Mouse (Mus musculus): ENCODE data around the gene Ppm1h. TPM values are rescaled to one million over a fixed set of nuclear protein-coding genes. Genes with fewer than 3 reads are reported as not detected.
A peak's percentile ranks its signal among the peaks of the same experiment; 100 is the strongest.
"Not testable (repeated sequence)": the region's sequence is repeated elsewhere in the genome, so short reads cannot be mapped to it uniquely, and the experiment has no call there.

The Ppm1h gene
- total RNA-seq, 2 experiments from 2014 or later: 2.9 to 14.8 TPM

DNA sequence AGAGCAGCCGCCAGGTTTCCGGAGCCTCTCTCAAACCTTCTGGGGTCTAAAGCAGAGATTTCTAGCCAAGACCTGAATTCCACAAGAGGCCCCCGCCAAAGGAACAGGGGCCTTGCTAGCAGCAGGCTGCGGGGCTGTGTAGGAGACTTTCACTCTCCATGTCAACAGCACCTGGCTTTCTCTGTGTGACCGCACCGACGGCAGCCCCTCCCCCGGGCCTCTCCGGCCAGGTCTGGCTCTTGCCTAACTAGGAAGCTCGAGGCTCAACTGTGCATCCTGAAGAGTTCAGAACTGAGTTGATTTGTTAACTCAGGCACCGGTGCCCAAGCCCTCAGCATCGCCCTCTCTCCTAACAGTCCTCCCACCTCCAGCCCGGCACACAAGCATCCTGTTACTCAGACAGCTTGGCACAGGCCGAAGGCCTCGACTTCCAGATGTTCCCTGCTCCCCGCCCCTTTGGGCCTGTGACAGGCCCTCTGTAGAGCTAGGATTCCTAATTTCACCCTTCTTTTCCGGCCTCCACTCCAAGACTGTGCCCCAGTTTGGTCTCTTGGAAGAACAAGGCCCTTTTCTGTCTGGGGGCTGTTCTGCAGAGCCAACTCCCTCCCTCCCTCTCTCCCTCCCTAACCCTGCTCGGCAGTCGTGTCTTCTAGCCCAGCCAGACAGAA is 234.3 kb downstream of the Ppm1h start:
- peak; percentile 19; the same call in 1 of the 2 replicates for ATAC-seq (replicated peaks; ENCODE audit: low FRiP score, poor library complexity, severe bottlenecking)

DNA sequence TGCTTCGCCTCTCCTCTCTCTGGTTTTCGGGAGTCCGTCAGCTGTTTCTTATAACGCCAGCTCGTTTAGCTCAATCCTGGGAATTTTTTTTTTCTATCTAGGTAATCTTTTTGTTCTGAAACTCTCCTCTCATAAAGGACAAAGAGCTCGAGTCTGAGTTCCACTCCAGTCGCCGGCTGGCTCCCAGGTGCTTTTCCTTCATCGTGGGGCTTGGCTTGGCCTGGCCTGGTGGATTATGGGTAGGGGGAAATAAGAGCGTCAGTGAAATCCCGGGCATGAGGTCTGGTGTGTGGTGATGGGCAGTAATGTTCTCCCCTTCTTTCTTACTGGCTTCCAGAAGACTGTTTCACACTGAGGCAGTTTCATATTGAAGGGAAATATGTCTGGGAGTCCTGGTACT is 234.8 kb downstream of the Ppm1h start:
- no peak for ATAC-seq (replicated peaks; ENCODE audit: low FRiP score, poor library complexity, severe bottlenecking)

DNA sequence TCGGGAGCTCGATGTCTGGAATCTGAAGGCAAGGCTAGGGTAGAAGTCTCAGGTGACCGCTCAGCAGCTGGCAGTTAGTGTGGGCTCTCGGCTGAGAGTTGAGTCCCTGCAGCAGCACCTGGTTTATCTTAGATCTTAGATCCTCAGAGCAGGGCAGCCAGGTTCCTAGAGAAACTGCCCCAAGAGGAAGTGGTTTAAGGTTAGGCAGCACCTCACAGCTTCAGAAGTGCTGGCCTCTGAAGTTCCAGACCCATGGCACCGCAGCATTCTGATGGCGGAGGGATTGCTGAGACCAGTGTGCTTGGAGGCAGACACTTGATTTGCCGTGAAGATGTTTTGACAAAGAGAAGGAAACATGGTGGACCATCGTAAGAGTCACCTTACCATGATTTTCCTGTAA is 237.3 kb downstream of the Ppm1h start:
- ATAC-seq (replicated peaks; ENCODE audit: low FRiP score, poor library complexity, severe bottlenecking): no peak

DNA sequence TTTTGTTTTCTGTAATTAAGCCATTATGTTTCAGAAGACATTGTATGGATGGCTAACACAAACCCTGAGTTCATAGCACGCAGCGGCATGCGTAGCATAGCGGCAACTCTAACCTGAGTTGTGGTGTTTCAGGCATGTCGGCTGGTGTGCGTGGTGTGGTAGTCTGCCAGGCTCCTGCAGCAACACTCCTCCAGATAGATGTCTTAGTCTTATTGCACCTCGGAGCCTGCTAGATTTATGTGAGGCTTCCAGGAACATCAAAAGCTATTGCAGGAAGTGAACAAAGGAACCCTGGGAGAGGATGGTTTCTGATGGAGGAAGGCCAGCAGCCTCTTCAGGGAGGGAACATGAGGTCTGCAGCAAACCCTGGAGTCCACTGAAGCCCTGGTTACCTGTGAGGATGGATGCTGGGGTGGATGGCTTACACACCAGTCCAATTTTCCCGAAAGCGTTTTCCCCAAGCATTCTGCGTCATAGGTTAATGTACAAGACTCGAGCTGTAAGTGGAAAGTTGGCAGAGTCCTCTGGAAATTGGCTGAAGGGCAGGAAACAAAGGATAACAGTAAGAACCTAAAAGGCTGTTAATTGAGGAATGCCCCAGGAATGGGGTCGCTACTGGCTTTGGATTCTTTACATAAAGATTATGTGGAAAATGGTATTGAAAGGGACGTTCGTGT is 239.2 kb downstream of the Ppm1h start:
- ATAC-seq (replicated peaks; ENCODE audit: low FRiP score, poor library complexity, severe bottlenecking): no peak

DNA sequence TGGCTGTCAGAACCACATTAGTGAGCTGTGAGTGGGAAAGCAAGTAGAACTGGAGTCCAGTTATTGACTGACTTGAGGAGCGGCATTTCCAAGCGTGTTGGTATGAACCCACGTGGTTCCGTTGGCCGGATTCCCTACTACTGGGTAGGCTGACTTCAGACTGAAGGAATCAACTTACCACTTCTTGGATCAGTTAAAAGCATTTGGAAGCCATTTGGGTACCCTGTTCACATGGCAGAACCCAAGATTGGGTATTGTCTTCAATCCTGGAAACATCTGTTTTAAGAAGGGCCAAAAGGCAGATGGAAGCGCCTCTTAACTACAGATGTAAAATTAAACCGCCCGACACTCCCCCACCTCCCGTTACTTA is 239.7 kb downstream of the Ppm1h start:
- no peak for ATAC-seq (replicated peaks; ENCODE audit: low FRiP score, poor library complexity, severe bottlenecking)

DNA sequence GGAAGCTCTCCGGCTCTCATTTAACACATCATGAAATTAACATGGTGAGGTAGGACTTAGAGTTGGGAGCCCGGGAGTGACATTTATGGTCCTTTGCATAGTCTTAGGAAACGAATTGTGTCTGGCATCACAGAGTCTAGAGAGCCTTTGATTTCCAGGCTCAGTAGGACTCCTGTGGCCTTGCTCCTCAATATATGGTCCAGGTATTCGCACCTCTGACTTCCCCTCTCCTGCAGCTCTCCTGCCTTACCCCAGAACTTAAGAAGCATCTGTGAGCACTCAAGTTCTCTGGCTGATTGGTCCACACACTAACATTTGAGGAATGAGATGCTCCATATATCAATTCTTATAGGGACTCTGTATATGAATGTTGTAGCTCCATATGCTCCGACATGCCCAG is 240.2 kb downstream of the Ppm1h start:
- ATAC-seq (replicated peaks; ENCODE audit: low FRiP score, poor library complexity, severe bottlenecking): no peak

DNA sequence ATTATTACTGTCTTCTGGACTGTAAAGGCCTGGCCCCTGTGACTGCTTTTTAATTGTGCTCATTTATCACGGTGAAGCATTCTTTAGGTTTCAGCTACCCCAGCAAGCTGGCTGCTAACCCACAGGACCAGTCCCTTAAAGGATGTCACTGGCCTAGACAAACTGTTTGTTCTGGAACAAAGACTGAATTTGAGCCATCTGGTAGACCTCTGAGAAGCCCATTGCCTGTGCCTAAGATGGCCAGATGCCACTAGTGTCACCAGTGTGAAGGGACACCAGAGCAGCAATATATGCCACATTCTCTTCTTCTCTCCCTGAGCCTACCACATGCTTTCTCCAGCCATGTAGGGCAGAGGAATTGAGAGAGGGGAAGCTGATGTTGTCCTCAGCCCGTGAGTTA is 240.9 kb downstream of the Ppm1h start:
- ATAC-seq (replicated peaks; ENCODE audit: low FRiP score, poor library complexity, severe bottlenecking): no peak

DNA sequence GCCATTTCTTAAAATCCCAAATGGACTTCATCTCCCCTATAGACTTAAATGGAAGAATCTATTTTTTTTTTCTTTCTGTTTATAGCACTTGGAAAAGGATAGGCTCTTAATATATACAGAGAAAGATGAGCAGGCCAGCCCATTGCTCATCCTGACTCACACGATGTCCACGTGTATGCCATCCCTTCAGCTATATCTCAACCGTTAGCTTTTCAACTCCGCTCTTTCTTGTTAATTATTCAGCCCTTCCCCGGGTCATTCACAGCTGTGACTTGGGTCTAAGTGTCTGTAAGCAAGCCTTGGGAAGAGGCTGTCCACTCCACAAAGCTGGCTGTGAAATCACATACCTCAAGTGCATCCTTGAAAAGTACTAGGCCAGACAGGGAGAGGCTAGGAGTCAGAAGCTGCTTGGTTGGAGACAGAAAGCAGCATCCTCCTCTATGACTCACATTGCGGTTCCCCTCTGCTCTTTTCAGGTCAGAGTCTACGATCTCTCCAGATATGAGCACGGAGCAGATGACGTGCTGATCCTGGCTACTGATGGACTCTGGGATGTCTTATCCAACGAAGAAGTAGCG is 241.7 kb downstream of the Ppm1h start:
- no peak for ATAC-seq (replicated peaks; ENCODE audit: low FRiP score, poor library complexity, severe bottlenecking)

DNA sequence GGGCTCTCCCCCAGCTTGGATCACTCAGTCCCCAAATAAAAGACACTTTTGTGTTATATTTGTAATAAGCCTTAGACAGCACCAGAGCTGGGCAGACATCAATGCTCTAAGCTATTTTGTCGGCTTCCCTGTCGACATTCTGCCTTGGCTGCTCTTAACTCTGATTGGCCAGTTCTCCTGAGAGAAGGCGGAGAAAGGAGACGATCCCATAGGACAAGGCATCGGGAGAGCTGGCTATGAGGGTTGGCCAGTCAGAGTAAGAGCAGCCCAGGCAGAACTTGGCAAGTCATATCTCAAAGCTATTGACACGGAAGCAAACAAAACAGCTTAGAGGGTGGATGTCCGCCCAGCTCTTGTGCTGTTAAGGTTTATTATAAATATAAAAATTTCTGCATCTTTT is 243.7 kb downstream of the Ppm1h start:
- ATAC-seq (replicated peaks; ENCODE audit: low FRiP score, poor library complexity, severe bottlenecking): no peak

DNA sequence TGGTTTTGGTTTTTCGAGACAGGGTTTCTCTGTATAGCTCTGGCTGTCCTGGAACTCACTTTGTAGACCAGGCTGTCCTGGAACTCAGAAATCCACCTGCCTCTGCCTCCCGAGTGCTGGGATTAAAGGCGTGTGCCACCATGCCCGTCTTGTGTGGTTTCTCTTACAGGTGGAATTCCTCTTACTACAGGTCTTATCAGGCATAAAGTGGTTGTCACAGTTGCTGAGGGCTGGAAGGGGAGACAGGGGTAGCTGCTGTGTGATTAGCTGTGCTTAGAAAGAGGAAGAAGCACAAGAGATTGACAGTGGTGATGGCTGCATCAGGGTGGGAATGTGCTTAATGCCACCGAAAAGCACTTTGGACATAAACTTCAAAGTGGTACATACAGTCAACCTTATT is 246.0 kb downstream of the Ppm1h start:
- ATAC-seq (replicated peaks; ENCODE audit: low FRiP score, poor library complexity, severe bottlenecking): not testable (repeated sequence)

DNA sequence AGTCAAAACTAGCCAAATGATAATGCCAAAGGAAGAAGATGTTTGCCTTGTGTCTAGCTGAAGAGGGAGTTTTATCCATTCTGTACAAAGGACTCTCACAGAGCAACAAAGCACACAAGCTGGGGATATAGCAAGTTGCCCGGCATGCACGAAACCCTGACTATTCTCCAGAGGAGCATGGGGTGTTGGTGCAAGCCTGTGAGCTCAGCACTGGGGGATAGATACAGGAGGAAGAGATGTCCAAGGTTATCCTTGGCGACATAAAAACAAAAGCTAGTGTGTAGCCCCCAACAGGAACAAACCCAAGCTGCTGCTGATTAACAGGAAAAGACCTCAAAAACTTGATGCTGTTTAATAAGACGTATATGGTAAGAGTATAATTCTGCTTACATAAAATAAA is 247.7 kb downstream of the Ppm1h start:
- no peak for ATAC-seq (replicated peaks; ENCODE audit: low FRiP score, poor library complexity, severe bottlenecking)

DNA sequence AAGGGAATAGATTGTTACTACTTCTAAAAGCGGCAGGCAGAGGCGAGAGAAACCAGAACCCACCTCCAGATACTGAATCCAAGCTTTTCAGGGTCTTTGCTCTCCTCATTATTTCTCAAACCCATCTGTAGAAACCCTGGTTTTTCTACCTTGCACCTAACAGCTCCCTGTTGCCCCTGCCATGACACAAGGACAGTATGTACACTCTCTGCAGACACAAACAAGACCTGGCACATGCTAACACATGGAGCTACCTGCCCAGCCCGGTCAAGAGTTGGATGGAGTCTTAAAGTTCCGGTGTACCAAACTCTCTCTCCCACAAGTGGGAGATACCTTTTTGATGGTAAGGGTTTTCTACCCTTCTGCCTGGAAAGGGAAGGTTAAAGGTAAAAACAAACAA is 252.0 kb downstream of the Ppm1h start:
- no peak for ATAC-seq (replicated peaks; ENCODE audit: low FRiP score, poor library complexity, severe bottlenecking)

DNA sequence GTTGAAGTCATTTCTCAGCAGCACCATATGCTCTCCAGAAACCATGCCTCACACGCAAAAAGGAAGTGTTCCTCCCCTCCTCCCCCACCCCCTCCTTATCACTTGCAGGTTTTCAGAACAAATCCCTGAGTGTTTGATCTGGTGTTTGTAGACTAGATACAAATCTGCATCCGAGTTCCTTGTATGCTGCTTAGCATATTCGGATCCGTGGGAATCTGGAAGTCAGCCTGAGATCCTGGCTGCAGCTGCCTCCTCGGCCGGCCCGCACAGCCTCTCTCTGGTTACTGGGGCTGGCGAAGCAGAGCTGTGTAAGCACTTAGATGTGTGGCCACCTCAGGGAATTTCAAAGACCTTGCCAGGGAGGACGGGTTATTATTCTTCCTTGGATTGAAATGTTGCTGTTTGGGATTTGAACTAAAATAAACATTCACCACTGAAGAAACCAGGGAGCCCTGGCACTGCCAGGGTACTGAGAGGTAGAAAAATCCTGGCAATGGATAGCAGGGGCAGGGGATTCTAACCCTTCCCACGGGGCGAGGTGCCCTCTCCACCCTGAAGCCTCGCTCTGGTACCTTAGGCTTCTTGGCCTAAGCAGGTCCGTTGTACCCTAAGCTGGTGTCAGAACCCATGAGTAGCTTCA is 252.8 kb downstream of the Ppm1h start:
- no peak for ATAC-seq (replicated peaks; ENCODE audit: low FRiP score, poor library complexity, severe bottlenecking)

DNA sequence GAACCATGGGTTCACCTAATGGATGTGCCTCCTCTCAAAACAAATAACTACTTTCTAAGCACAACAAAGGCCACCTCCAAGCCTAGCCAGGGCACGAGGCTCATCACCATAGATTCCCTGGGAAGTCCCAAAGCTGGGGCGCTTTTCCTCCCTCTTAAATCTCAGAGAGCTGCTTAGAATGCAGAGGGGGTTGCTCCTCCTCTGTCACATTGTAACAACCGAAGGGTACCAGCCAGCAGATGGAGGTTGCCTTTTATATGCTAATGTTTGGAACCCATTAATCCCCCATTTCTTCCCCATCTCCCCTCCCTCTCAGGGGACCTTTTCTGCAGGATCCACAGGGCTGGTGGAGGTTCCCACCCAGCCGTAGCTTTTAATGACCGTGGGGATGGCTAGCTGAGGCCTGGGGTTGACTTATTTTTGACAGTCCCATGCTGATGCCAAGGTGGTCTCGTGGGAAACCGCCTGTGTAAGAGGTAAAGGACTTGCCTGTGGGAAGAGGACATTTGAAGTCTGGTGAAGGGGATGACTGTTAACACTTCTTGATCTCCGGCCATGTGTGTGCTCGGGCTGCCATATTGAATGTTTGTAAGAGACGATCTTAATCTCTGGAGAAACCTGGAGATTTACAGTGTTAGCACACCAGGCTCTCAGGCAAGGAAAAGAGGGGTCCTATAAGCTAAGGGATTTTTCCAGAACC is 253.4 kb downstream of the Ppm1h start:
- ATAC-seq (replicated peaks; ENCODE audit: low FRiP score, poor library complexity, severe bottlenecking): no peak

DNA sequence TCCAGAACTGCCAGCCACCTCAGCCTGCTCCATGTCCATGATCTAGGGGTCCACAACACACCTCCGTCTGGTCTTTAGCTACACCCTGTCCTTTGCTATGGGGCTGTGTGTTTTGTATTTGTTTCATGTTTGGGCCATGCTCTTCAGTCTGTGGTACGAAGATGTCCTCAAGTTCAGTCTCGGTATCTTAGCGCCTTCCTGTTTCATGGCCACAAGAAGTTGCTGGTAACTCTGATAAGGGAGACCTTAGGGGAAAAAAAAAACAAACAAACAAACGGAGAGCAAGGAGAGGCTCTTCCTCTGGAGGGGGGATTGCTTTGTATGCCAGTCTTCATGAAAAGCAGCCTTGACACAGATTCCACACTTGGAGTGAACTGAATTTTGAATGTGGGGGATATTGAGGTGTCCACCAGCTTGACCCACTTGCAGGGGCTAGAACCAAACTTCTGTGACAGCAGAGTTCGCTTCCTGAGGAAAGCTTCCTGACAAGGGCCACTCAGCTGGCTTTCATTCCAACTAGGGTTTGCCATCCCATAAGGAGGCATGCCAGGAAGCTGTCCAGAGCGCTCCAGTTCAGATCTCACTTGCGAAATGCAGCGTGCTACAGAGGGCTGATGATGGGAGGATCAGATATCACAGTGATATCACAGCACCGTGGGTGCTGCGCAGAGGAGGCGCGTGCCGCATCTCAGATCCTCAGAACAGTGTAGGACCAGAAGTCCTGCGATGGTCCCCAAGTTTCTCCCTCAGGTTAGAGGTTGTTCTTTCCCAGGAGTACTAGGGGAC is 254.7 kb downstream of the Ppm1h start:
- no peak for ATAC-seq (replicated peaks; ENCODE audit: low FRiP score, poor library complexity, severe bottlenecking)

DNA sequence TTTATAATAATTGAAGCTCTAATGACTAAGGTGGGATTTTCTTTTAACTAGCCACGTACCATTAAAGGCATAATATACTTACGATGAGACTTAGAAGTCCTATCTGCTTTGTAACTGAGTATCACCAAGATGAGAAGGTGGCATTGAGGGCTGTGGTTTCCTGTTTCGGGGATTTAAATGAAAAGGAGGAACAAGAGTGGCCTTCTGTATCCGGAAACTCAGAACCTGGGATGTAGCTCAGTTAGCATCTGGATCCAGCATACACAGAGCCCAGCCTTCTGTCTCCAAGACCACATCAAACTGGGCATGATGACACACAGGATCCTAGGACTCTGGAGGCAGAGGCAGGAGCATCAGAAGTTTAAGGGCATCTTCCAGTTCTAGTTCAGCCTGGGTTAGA is 256.8 kb downstream of the Ppm1h start:
- ATAC-seq (replicated peaks; ENCODE audit: low FRiP score, poor library complexity, severe bottlenecking): not testable (repeated sequence)

DNA sequence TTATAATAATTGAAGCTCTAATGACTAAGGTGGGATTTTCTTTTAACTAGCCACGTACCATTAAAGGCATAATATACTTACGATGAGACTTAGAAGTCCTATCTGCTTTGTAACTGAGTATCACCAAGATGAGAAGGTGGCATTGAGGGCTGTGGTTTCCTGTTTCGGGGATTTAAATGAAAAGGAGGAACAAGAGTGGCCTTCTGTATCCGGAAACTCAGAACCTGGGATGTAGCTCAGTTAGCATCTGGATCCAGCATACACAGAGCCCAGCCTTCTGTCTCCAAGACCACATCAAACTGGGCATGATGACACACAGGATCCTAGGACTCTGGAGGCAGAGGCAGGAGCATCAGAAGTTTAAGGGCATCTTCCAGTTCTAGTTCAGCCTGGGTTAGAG is 258.8 kb downstream of the Ppm1h start:
- ATAC-seq (replicated peaks; ENCODE audit: low FRiP score, poor library complexity, severe bottlenecking): not testable (repeated sequence)

DNA sequence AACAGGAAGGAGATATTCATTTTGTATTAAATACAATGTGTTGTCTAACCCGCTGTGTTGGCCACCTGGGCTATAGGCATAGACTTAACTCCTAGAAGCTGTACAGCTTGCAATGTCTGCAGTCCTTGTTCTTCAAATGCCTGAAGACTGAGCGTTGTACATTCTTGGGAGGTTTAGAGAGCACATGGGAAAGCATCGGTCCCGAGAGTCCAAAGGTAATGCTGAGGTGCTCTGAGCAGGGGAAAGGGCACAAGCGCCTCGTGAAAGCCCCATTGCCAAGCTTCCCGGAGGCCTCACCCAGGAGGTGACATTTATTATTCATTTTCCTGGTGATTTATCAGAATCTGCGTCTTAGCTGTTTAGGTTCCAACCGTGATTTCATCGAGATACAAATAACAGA is 261.0 kb downstream of the Ppm1h start:
- ATAC-seq (replicated peaks; ENCODE audit: low FRiP score, poor library complexity, severe bottlenecking): no peak

DNA sequence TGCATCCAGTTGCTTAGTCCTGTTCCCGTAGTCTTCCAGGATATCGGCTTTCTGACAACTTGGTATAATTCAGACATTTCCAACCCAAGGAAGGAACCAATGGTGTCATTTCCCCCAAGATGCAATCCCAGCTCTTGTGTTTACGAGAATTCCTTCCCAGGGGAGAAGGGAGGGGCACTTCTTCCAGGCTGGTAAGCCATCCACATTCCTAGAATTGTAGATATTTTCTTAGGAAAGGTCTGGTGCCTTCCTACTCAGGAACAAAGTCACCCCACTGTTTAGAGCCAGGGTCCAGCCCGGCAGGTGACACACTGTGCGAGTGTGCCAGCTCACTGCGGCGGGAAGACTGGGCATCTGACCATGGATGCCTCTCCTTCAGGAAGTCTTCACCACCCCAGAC is 264.2 kb downstream of the Ppm1h start:
- no peak for ATAC-seq (replicated peaks; ENCODE audit: low FRiP score, poor library complexity, severe bottlenecking)

DNA sequence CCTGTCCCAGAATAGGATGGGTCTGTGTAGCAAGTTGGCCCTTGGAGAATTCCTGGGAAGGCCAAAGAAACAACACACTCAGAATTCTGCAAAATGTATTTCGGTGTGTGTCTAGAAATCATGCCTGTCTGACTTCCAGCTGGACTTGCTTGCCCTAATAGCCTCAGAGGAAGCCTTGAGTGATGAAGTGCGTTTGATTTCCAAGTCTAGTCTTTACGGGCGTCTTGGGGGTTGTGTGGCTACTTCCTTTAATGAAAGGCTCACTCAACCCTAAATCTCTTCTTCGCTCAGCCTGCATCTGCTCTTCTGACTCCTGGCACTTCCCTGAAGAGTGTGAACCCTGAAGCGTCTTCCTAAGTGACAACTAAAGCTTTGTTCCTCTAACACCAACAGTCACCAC is 265.3 kb downstream of the Ppm1h start:
- no peak for ATAC-seq (replicated peaks; ENCODE audit: low FRiP score, poor library complexity, severe bottlenecking)
